Comparison of ENCODE assay signal across 13 mouse cellular contexts in genomic region chr17:64612135-64612885, GRCm38 (mm10). TPM values are rescaled to one million over a fixed set of nuclear protein-coding genes. Genes with fewer than 3 reads are reported as not detected.
DNase-seq lines count a peak whose midpoint lies in the region; ATAC-seq and TF ChIP-seq lines count a peak whose summit lies in the region.
"Had no signal": no experiment of that assay in that cellular context is flagged by ENCODE, and none has a peak within 500 bp of the region (broad histone marks: within the 10 kb centered on the region; RNA-seq: fewer than 3 reads in every experiment).

No protein-coding gene starts in this region.

- H3K4me3 ChIP-seq in layer of hippocampus, adult 2 months = no peak overlapping the region
- H3K4me3 ChIP-seq in thymus, adult 2 months (ENCODE audit: control insufficient read depth, insufficient read depth, low read length) = no peak overlapping the region
- H3K4me3 ChIP-seq in hindbrain, embryonic 11.5 days (ENCODE audit: low read depth, low read length) = no peak overlapping the region
- H3K4me3 ChIP-seq: hindbrain, embryonic 13.5 days; neural tube, embryonic 12.5 days had no signal

- peak overlapping the region; percentile 40; the same call in 1 of the 2 replicates for H3K27ac ChIP-seq in layer of hippocampus, adult 2 months
- H3K27ac ChIP-seq in thymus, adult 2 months (ENCODE audit: control insufficient read depth, insufficient read depth, low read length) = no peak overlapping the region
- H3K27ac ChIP-seq in hindbrain, embryonic 11.5 days (ENCODE audit: low read depth, low read length) = no peak overlapping the region
- H3K27ac ChIP-seq: hindbrain, embryonic 13.5 days; macrophage; neural tube, embryonic 12.5 days had no signal

- H3K27me3 ChIP-seq in thymus, adult 2 months (ENCODE audit: control insufficient read depth, insufficient read depth, low read length) = no peaks in the 10 kb centered on the region
- H3K27me3 ChIP-seq in hindbrain, embryonic 11.5 days (ENCODE audit: control insufficient read depth, insufficient read depth, low read length) = no peaks in the 10 kb centered on the region
- H3K27me3 ChIP-seq: hindbrain, embryonic 13.5 days; neural tube, embryonic 12.5 days had no signal

- DNase-seq in layer of hippocampus, adult 2 months (ENCODE audit: low spot score in 2 of 2) = no peak
- DNase-seq in layer of hippocampus, postnatal 10 days (ENCODE audit: low spot score in 2 of 2) = no peak
- DNase-seq in brain, adult 2 months (ENCODE audit: low read depth, low spot score) = peak; percentile 36
- DNase-seq in gastrocnemius, postnatal 4 days (ENCODE audit: low spot score in 2 of 2) = peak; percentile 40 to 75
- peak; percentile 67 for DNase-seq in lung, postnatal 10 days
- no peak for DNase-seq in T-cell, adult 2 months (ENCODE audit: low spot score)
- no peak for DNase-seq in thymus, adult 2 months
- no peak for DNase-seq in hindbrain, embryonic 11.5 days (ENCODE audit: low spot score)
- DNase-seq: cerebellum, postnatal 36 days; right cerebral cortex, postnatal 4 days had no signal

- H3K4me2 ChIP-seq in hindbrain, embryonic 11.5 days (replicated peaks; ENCODE audit: low read depth, low read length) = no peak overlapping the region
- H3K4me2 ChIP-seq: hindbrain, embryonic 13.5 days; neural tube, embryonic 12.5 days had no signal

- no peaks in the 10 kb centered on the region for H3K9me3 ChIP-seq in hindbrain, embryonic 11.5 days (ENCODE audit: control insufficient read depth, low read length)
- H3K9me3 ChIP-seq: hindbrain, embryonic 13.5 days; neural tube, embryonic 12.5 days had no signal

- TF ChIP-seq CTCF in layer of hippocampus, adult 2 months (conservative IDR thresholded peaks at IDR 0.05) = no peak
- TF ChIP-seq CTCF in thymus, adult 2 months (IDR thresholded peaks at IDR 0.05; ENCODE audit: borderline replicate concordance, control insufficient read depth, extremely low read depth, insufficient read depth, low read length, poor library complexity) = no peak

- no peak for ATAC-seq in hindbrain, embryonic 11.5 days (ENCODE audit: low FRiP score)

- peaks cover 3% of the 10 kb centered on the region; the same call in 1 of the 2 replicates for H3K4me1 ChIP-seq in thymus, adult 2 months (replicated peaks; ENCODE audit: control insufficient read depth, insufficient read depth, low read length)
- H3K4me1 ChIP-seq in hindbrain, embryonic 11.5 days (replicated peaks; ENCODE audit: control insufficient read depth, insufficient read depth, low read length) = no peaks in the 10 kb centered on the region
- H3K4me1 ChIP-seq: neural tube, embryonic 12.5 days had no signal

- WGBS in thymus, adult 2 months = 93% methylated on average over 16 of the region's 16 CpGs
- WGBS in hindbrain, embryonic 11.5 days = 93% methylated on average over 16 of the region's 16 CpGs

- H3K36me3 ChIP-seq in thymus, adult 2 months (ENCODE audit: control insufficient read depth, insufficient read depth, low read length) = no peaks in the 10 kb centered on the region; the same call in 1 of the 2 replicates
- no peaks in the 10 kb centered on the region for H3K36me3 ChIP-seq in hindbrain, embryonic 11.5 days (ENCODE audit: control insufficient read depth, insufficient read depth, low read length)
- H3K36me3 ChIP-seq: hindbrain, embryonic 13.5 days; neural tube, embryonic 12.5 days had no signal

- no peak overlapping the region for H3K9ac ChIP-seq in hindbrain, embryonic 11.5 days (ENCODE audit: low read depth, low read length)
- H3K9ac ChIP-seq: hindbrain, embryonic 13.5 days; neural tube, embryonic 12.5 days had no signal

- no peak for TF ChIP-seq POLR2A in thymus, adult 2 months (IDR thresholded peaks at IDR 0.05; ENCODE audit: control insufficient read depth, extremely low read depth, insufficient read depth, low read length, poor library complexity)

RNA-seq across cellular contexts. Expression of gene Man2a1, which starts 11.8 kb away (rescaled TPM):
- 10 to 100 TPM; 14.6 to 16.2 TPM for total RNA-seq in layer of hippocampus, adult 2 months (2021)
- total RNA-seq in layer of hippocampus, postnatal 10 days (2021) = 10 to 100 TPM; 18.6 to 20.3 TPM
- total RNA-seq in gastrocnemius, postnatal 4 days (2021) = 10 to 100 TPM; 63.6 TPM
- polyA plus RNA-seq in thymus, adult 2 months (2012; rRNA removed) = 16.2 and 21.3 TPM in 2 replicates
- polyA plus RNA-seq in hindbrain, embryonic 11.5 days (2014; fragmentation: Nextera tagmentation; extraction: Ambion mirVana) = 4.8 and 5.9 TPM in 2 replicates

Comparison
In these comparisons a context has a peak if more than half of its experiments do, and no peak if none do; other contexts are left out.
1. DNase-seq: peak in brain, adult 2 months (single experiment), gastrocnemius, postnatal 4 days (2 of 2) and lung, postnatal 10 days (single experiment); none in layer of hippocampus, adult 2 months (0 of 2), layer of hippocampus, postnatal 10 days (0 of 2), T-cell, adult 2 months (single experiment), thymus, adult 2 months (single experiment) and hindbrain, embryonic 11.5 days (single experiment).